Mouse (Mus musculus): ENCODE results near the gene Higd1a.

The Higd1a gene

DNA sequence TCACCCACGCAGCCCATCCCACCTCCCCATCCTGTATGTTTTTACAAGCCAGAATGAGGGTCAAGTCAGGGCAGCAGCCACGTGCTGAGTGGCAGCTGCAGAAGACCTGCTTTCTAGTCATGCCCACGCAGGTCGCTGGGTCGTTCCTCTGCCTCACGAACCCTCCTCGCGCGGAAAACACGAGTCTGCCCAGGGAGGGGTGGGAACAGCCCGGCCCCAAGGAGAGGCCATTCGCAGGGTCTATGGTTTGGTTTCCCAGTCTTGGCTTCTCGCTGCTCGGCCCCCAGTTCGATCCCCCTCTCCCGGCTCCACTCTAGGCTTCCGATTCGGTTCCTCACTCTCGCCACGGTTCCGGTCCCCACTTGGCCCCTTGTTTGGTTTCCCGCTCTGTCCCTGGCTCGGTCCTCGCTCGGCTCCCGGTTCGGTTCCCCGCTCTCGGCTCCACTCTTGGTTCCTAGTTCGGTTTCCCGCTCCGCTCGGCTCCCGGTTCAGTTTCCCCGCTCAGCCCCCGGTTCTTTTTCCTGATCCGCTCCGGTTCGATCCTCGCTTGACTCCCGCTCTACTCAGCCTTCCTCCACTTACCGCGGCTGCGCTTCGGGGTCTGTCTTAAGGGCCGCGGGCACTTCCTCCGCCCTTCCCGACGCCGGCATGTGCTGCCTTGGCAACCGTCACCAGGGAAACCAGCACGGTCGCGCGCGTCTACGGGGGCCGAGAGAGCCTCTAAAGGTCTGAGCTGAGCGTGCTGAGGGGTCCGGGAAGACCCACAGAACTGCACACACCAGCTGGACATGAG is 19.1 kb downstream of the Higd1a start, which contains the start of gene Ccdc13:
Ccdc13 (minus strand) TSS at position 633 of the 793 bp plus-strand sequence.
- DNase-seq (ENCODE audit: extremely low spot score, low spot score): peak; percentile 95

DNA sequence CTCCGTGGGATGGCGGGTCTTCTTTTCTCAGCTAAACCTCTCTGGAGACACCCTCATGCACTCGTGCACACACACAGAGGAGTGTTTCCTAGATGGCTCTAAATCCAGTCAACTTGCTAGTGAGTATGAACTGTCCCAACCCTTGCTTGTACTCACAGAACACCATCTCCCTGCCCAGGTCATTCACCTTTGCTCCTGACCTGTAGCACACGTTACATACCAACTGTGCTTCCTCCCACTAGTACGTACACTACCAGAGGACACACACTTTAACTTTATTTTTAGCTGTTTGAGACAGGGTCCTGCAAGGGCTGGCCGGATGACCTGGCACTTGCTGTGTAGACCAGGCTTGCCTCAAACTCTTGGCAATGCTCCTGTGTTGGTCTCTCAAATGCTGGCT is 20.2 kb downstream of the Higd1a start:
- DNase-seq (ENCODE audit: extremely low spot score, low spot score): no peak

DNA sequence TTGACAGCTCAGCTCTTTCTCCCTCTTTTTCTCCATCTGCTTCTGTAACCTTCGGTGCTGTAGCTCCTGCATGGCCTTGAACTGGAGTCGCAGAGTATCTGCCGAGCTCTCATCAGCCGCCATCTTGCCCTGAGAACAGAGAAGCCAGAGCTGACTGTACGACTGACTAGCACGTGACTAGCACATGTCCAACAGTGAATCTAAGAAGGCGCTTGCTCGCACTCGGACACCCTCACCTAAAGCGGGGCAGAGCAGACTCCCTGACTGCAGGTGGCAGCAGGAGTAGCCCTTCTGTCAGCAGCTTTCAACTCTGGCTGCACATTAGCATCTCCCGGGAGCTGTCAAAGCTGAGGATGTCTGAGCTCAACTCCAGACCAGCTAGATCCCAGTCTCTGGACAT is 24.3 kb downstream of the Higd1a start:
- DNase-seq (ENCODE audit: extremely low spot score, low spot score): no peak

DNA sequence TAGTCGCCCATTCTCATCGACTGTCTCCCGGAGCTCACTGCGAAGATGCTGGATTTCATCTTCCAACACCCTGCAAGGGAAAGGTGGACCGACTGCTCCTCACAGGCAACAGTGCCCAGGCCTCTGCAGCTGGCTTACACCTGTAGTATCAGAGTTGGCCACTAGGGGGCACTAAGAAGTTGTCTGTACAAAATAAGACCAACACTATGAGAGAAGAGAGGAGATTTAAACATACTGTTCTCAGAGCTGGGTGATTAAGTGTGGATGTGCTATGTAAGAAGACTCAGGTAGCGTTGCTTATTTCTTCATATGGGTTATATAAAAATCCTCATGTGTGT is 27.2 kb downstream of the Higd1a start:
- peak; percentile 81 for DNase-seq (ENCODE audit: extremely low spot score, low spot score)

DNA sequence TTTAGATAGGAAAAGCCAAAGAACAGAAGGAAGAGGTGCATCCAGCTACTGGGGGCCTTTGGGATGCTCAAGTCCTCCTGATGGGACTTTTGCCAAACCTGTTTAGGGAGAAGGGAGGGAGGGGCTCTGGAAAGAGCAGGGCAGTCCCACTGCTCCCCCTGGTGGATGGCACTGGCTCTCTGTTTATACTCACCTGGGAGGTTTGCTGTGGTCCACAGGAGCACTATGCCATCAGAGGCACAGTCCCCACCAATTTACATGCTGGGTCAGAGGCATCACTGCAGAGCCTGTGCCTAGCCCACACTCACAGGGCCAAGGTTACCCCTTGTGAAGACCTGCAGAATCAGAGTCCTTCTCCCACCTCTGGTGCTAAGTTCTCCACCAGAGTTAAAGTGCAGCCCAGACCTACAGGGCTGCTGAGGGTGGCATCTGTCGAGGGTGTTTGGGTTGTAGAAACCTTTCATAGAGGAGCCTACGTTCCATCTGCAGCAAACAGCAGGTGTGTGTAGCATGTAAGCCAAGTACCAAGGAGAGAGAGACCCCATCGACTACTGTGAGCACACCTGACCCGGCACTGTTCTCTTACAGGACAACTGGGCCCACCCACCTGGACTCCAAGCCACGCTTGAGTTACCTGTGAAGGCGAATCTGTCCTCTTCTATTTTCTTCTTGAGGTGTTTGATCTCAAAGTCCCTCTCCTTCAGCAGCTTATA is 27.8 kb downstream of the Higd1a start:
- no peak for DNase-seq (ENCODE audit: extremely low spot score, low spot score)

DNA sequence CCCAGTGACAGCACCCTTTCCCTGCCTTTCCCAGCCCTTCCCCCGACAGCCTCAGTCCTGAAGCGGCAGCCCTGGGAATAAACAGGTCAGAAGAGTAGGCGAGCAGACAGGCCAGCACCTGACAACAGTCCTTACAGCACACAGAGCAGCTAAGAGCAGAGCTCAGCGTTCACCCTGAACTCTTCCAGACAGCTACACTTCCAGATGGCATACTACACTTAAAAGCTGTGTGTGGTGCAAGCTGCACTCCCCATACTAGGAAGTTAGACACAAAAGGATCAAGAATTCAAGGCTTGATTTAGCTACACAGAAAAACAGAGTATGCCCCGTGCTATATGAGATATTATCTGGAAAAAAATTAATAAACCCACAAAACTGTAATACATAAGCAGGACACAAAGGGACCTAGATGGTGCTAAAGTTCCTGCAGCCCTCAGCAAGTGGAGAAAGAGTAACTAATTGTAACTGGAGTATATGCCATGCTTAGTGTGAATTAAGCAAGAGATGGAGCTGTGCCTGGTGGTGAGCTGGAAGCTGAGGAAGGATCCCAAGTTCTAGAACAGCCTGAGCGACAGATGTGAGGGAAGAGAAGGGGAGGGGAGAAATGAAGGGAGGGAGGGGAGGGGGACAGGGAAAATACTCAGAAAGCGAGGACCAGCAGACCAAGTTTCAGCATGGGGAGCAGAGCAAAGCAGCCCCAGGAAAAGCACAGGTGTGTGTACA is 28.7 kb downstream of the Higd1a start:
- no peak for DNase-seq (ENCODE audit: extremely low spot score, low spot score)

DNA sequence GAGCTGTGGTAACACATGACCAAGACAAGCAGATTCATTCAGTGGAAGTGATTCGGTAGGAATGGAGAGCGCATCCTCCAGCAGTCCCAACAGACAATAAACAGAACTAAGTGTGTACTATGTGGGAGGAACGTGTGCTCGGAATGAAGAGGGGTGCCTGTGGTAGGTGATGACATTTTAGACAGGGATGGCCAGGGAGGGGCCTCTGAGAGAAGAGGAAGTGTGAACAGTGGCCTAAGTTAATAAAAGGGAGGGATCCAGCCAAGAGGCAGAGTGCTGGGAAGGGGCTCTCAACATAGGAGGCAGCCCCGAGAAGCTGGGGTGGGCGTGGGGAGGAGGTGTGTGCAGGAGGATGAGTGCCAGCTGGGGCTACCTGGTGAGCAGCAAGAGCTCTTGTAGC is 29.8 kb downstream of the Higd1a start:
- DNase-seq (ENCODE audit: extremely low spot score, low spot score): no peak

DNA sequence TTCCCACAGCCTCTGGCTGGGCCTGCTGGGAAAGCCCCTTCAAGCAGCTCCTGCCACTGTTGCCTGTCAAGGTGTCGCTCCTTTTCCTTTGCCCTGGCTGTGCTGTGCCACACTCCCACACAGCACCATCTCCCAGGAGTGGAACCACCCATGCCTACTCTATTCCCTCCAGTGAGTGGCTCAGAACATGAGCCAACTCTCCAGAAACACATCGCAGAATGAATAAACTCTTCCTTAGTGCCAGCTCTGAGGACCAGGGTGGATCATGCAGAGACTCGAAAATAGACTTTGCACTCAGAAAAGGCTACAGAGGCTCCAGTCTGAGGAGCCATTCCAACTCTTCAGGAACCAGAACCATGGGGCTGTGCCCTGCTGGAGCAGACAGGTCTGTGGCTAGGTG is 31.8 kb downstream of the Higd1a start:
- no peak for DNase-seq (ENCODE audit: extremely low spot score, low spot score)

DNA sequence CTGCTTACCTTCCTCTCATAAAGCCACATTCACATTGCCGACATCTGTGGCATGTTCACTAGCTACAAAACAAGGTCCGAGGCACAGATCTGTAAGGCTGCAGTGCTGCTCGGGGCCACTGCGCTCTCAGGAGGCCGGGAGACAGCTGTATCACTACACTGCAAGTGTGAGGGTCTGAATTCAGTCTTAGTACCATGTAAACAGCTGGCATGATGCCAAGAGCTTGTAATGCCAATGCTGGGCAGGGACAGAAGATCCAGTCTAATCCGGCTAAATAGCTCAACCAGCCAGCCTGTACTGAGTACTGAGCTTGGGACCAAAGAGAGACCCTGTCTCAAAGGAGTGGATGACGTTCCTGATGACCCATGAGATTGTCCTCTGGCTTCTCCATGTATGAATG is 34.2 kb downstream of the Higd1a start:
- DNase-seq (ENCODE audit: extremely low spot score, low spot score): no peak

DNA sequence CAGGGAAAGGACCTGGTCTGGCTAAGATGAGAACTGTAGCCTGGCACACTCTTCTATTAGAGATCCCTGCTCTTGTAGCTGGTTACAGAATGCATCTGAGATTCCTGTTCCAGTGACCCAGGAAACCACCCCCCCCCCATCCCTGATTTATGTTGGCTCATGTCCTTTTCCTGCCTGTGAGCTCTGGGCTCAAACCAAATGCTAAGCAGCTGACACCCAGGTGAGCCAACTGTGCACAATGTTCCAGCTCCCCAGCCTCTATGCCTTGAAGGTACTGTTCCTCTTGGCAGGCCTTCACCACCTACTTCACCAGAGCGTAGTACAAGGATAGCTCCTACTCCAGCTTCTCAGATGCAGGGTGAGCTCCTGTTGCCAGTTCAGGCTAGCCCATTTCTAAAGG is 35.1 kb downstream of the Higd1a start:
- no peak for DNase-seq (ENCODE audit: extremely low spot score, low spot score)

DNA sequence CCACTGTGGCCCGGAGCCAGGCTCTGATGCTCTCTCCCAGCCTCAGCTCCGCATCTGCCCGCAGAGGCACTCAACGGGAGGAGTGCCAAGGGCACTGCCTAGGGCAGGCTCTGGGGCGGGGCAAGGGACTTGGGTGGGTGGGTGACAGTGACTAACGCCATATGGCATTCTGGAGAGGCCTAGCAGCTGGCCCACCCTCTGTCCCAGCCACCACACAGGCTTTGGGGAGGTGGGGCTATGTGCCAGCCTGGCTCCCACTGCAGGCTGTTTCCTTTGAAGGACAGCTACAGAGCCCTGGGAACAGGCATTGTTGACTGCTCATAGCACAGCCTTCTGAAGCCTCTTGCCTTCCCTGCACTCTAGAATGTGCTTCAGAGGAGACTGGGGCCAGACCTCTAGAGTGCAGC is 35.6 kb downstream of the Higd1a start:
- no peak for DNase-seq (ENCODE audit: extremely low spot score, low spot score)

DNA sequence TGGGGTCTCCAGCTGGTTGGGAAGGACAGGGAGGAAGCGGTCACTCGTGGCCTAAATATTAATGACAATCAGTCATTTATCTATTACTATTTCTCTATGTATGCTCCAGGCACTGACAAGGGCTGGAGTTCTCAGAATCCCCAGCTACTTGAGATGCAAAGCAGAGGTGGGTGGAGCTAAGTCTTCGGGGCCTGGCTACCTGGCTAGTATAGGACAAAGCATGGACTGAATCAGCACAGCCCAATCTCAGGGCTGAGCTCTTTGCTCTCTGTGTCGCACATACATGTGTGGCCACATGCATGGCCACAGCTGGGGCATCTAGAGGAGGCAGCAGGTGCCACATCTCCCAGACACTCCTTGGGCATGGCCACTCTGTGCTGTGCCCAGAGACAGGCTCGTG is 37.4 kb downstream of the Higd1a start:
- DNase-seq (ENCODE audit: extremely low spot score, low spot score): no peak

DNA sequence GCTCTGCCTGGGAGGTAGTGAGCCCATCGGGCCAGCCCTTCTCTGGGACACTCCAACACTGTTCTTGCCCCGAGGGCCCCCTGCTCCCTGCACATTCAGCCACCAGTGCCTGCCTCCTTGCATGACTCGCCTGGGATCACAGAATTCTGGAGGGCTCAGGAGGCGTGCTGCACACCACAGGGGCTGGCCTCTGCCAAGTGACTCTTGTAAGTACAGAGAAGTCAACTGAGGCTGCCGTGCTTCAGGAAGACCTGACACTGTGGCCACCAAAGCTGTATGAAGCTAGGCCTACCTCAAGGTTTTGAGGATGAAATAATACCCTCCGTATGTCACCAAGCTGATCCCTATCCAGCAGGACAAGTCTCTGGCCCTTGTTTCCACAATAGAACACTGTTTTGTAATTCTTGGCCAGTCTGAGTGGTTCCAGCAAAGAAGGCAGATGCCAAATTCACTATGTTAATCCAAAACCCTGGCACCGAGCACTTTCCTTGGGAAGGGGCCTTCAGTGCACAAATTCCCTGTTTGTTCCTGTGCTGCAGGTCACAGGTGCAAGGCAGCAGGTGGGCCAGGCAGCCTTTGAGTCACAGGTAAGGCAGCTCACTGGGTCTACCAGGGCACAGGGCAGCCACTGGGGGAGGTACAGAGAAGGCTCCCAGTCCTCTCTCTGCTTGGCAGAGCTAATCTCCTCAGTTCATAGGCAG is 38.2 kb downstream of the Higd1a start:
- DNase-seq (ENCODE audit: extremely low spot score, low spot score): no peak

DNA sequence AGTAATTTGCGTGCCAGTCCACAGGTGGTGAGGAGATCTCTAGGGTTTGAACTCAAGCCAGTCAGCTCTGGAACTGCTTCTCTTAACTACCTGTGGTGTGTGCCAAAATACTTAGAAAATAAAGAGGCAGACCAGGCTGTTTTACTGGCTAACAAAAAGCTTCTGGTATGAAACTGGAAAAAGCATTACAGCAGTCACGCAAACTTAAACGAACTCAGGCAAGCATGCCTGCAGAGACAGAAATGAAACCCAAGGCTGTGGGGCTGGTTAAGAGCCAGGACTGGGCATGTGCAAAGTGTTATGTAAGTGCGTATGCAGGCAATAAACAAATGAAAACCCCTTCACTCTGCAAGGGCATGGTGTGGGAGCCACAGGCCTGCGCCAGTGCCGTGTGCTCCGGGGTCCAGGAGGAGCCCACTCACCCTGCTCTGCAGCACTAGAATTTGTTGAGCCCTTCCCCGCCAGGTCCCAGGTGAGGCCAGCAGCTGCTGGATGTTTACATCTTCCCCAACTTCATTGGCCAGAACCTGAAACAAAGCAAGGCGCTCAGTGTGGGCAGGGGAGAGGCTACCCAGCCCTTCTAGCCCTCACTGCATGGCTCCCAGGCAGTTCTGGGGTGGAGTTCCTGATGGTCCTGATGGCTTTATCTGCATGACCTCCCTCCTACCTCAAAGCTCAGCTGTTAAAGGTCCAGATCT is 38.9 kb downstream of the Higd1a start:
- no peak for DNase-seq (ENCODE audit: extremely low spot score, low spot score)

DNA sequence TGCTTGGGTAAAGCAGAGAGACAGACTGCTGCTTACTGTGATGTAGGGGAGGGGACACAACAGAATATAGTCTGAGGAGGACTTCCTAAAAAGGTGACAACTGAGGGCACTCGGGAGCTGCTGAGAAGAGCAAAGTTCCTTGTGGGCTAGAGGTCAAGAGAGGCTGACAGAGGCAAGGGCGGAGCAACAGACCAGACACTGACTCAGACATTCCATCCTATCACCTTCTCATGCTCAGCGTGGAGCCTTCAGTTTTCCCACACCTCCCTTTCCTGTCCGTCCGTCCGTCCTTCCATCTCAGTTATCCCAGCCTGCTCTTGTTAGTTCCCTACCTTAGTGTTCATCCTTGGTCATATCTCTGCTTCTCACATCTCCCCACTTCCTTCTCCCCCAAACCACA is 43.0 kb downstream of the Higd1a start:
- DNase-seq (ENCODE audit: extremely low spot score, low spot score): no peak

DNA sequence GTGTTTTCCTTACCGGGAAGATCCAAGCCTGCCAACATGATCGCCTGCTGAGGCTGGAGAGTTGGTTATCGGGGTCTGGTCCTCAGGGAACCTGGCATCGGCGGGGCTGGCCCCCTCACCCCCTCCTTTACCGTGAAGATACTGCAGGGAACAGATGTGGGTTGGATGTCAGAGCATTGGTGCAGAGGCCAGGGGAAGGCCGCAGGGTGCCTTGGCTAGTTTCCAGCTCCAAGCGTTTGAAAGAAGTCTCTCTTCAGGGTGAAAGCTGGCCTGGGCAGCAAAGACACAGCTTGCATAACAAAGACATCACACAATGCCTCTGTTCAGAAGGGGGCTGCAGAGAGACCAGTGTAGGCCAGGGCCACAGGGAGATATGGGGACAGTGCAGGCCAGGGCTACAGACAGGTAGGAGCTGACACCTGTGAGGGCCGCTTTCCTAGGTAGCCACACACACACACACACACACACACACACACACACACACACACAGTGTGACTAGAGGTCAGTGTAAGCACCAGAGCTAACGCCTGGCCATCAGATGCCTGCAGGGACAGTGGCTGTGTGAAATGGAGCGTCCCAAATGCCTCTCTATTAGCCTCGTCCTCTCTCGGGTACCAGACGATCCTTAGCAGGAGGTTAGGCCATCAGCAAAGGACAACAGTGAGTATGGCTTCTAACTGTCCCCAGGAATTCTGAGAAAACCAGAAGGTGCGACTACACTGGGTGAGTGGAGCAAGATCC is 47.9 kb downstream of the Higd1a start:
- DNase-seq (ENCODE audit: extremely low spot score, low spot score): peak; percentile 37

DNA sequence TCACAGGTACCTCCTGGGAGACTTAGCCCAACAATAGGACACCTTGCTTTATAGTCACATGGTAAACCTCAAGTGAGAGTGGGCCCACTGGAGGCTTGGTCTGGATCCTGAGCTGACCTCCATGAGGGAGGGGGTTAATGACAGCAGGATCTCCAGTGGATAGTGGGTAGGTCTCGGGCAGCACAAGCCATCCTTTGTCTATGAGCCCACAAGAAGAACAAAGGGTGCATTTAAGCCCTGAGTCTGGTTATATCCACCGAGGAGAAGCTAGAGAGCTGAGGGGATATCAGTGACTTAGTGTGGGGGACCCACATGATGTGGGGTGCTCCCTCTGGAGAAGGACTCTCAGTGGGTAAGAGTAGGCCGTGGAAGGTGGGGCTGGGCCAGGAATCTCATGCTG is 49.7 kb downstream of the Higd1a start:
- no peak for DNase-seq (ENCODE audit: extremely low spot score, low spot score)

DNA sequence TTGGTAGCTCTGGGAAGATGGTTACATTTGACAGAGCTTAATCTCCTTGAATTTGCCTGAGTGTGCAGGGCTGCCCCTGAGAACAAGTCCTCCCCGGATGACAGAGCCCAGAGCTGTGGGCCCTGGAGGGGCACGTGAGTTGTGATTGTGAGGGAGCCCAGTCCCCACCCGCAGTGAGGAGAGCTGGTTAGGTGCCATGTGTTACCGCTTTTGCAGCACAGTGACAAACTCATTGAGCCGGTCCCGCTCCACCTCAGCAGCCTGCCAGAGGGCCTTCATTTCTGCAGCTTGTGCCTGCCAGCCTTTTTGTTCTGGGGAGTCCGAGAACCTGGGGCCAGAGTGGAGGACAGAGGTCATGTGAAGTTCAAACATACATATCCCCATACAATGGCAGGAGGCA is 50.2 kb downstream of the Higd1a start:
- DNase-seq (ENCODE audit: extremely low spot score, low spot score): no peak

DNA sequence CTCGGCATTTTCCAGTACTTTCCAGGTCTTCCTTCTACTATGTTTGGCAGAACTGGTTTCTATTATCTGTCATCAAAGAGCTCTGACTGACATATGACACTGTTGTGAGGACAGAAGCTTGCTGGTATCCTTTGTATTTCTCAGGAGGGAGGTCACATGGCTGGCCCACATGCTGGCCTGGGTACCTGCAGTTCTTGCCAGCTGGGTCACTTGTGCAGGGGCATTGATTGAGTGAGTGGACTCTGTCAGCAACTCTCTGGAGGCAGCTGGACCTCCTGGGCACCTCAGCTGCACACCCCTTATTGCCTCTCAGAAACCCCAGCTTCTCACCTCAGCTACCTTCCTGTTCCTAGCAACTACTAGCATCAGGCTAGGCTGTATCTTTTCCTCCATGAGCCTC is 50.6 kb downstream of the Higd1a start:
- DNase-seq (ENCODE audit: extremely low spot score, low spot score): no peak

DNA sequence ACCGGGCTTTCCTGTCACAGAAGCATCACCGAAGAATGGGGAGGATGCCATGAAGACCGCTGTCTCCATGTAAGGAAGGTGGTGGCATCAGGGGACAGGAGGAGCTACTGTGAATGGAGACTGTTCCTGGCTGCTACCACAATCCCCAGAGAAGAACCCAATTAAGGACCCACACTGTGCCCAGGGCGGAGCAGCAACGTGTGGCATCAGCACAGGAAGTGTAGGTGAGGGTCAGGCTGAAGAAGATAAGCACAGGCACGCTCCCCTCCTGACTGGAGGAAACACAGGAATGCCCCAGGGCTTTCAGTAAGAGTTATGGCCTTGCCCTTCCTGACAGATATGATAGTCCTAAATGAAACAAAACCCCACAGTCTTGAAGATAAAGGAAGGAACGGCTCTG is 55.4 kb downstream of the Higd1a start:
- DNase-seq (ENCODE audit: extremely low spot score, low spot score): no peak

Data from neural tube, embryonic 10.5 days (tissue).